Mouse (Mus musculus): ENCODE results near the gene Irf2. TPM values are rescaled to one million over a fixed set of nuclear protein-coding genes. Genes with fewer than 3 reads are reported as not detected.

The Irf2 gene
- polyA plus RNA-seq, 1 experiment from 2014 or later, result 29.0 TPM

GRCm38 (mm10) chr8:46799212-46799611 is 59.7 kb downstream of the Irf2 start:
- H3K4me1 ChIP-seq (ENCODE audit: control insufficient read depth, insufficient read depth, low read length), result peaks cover 6% of the 10 kb centered on the region
- no peaks in the 10 kb centered on the region; the same call in 1 of the 2 replicates for H3K36me3 ChIP-seq (ENCODE audit: control insufficient read depth, insufficient read depth, low read length)
- no peak overlapping the region for H3K4me2 ChIP-seq (ENCODE audit: low read depth, low read length)
- H3K27me3 ChIP-seq (replicated peaks; ENCODE audit: control insufficient read depth, insufficient read depth, low read length), result no peaks in the 10 kb centered on the region
- ATAC-seq, result peak; percentile 32; the same call in 1 of the 2 replicates
- peak overlapping the region; percentile 67 for H3K27ac ChIP-seq (ENCODE audit: low read length)
- 66% methylated on average over 5 of the region's 5 CpGs for WGBS
- H3K9ac ChIP-seq (ENCODE audit: low read depth, low read length), result no peak overlapping the region
- no peak overlapping the region for H3K4me3 ChIP-seq (ENCODE audit: low read length)
- no peaks in the 10 kb centered on the region for H3K9me3 ChIP-seq (ENCODE audit: control insufficient read depth, low read length)

GRCm38 (mm10) chr8:46799706-46800105 is 60.2 kb downstream of the Irf2 start:
- WGBS, result 33% methylated on average over 2 of the region's 2 CpGs
- H3K4me2 ChIP-seq (ENCODE audit: low read depth, low read length), result no peak overlapping the region
- no peaks in the 10 kb centered on the region; the same call in 1 of the 2 replicates for H3K36me3 ChIP-seq (ENCODE audit: control insufficient read depth, insufficient read depth, low read length)
- no peak overlapping the region for H3K27ac ChIP-seq (ENCODE audit: low read length)
- H3K4me1 ChIP-seq (ENCODE audit: control insufficient read depth, insufficient read depth, low read length), result peaks cover 6% of the 10 kb centered on the region
- no peak overlapping the region for H3K9ac ChIP-seq (ENCODE audit: low read depth, low read length)
- no peak overlapping the region for H3K4me3 ChIP-seq (ENCODE audit: low read length)
- H3K27me3 ChIP-seq (replicated peaks; ENCODE audit: control insufficient read depth, insufficient read depth, low read length), result no peaks in the 10 kb centered on the region
- no peaks in the 10 kb centered on the region for H3K9me3 ChIP-seq (ENCODE audit: control insufficient read depth, low read length)
- peak; percentile 94 for ATAC-seq

- no peaks in the 10 kb centered on the region for H3K27me3 ChIP-seq (replicated peaks; ENCODE audit: control insufficient read depth, insufficient read depth, low read length)
- H3K36me3 ChIP-seq (ENCODE audit: control insufficient read depth, insufficient read depth, low read length), result peaks cover 3% of the 10 kb centered on the region
- no peak overlapping the region for H3K4me3 ChIP-seq (ENCODE audit: low read length)
- no peak overlapping the region for H3K9ac ChIP-seq (ENCODE audit: low read depth, low read length)
- 0 out of 2 replicates have a peak, but pooled peaks have one; percentile 15 for ATAC-seq
- WGBS, result 50% methylated on average over 1 of the region's 1 CpGs
- no peak overlapping the region for H3K4me2 ChIP-seq (ENCODE audit: low read depth, low read length)
- peaks cover 6% of the 10 kb centered on the region for H3K4me1 ChIP-seq (ENCODE audit: control insufficient read depth, insufficient read depth, low read length)
- no peaks in the 10 kb centered on the region for H3K9me3 ChIP-seq (ENCODE audit: control insufficient read depth, low read length)
- no peak overlapping the region for H3K27ac ChIP-seq (ENCODE audit: low read length)
These were observed 61.7 kb downstream of the Irf2 start for GRCm38 (mm10) chr8:46801153-46801684.

GRCm38 (mm10) chr8:46802009-46802408 is 62.5 kb downstream of the Irf2 start:
- peaks cover 6% of the 10 kb centered on the region for H3K4me1 ChIP-seq (ENCODE audit: control insufficient read depth, insufficient read depth, low read length)
- H3K27me3 ChIP-seq (replicated peaks; ENCODE audit: control insufficient read depth, insufficient read depth, low read length), result no peaks in the 10 kb centered on the region
- 0 out of 2 replicates have a peak overlapping the region, but pooled peaks have one; percentile 14 for H3K27ac ChIP-seq (ENCODE audit: low read length)
- H3K9ac ChIP-seq (ENCODE audit: low read depth, low read length), result no peak overlapping the region
- H3K36me3 ChIP-seq (ENCODE audit: control insufficient read depth, insufficient read depth, low read length), result peaks cover 10% of the 10 kb centered on the region
- no peaks in the 10 kb centered on the region for H3K9me3 ChIP-seq (ENCODE audit: control insufficient read depth, low read length)
- H3K4me3 ChIP-seq (ENCODE audit: low read length), result no peak overlapping the region
- WGBS, result 80% methylated on average over 2 of the region's 2 CpGs
- no peak for ATAC-seq
- H3K4me2 ChIP-seq (ENCODE audit: low read depth, low read length), result no peak overlapping the region

- Histone ChIP-seq H3K36me3 (ENCODE audit: control insufficient read depth, insufficient read depth, low read length) (peaks cover 24% of the 10 kb centered on the region), H3K4me1 (ENCODE audit: control insufficient read depth, insufficient read depth, low read length) (peaks cover 3% of the 10 kb centered on the region), H3K9ac (ENCODE audit: low read depth, low read length) (no peak overlapping the region), H3K27me3 (replicated peaks; ENCODE audit: control insufficient read depth, insufficient read depth, low read length) (no peaks in the 10 kb centered on the region), H3K4me2 (ENCODE audit: low read depth, low read length) (no peak overlapping the region), H3K9me3 (ENCODE audit: control insufficient read depth, low read length) (no peaks in the 10 kb centered on the region), H3K4me3 (ENCODE audit: low read length) (no peak overlapping the region), H3K27ac (ENCODE audit: low read length) (no peak overlapping the region)
- no peak for ATAC-seq
- WGBS, result 89% methylated on average over 5 of the region's 5 CpGs
These were observed 65.2 kb downstream of the Irf2 start for GRCm38 (mm10) chr8:46804721-46805120.

GRCm38 (mm10) chr8:46811021-46811622 is 71.6 kb downstream of the Irf2 start:
- peaks cover 26% of the 10 kb centered on the region for H3K36me3 ChIP-seq (ENCODE audit: control insufficient read depth, insufficient read depth, low read length)
- peak; percentile 96 for ATAC-seq
- no peaks in the 10 kb centered on the region for H3K27me3 ChIP-seq (replicated peaks; ENCODE audit: control insufficient read depth, insufficient read depth, low read length)
- H3K4me1 ChIP-seq (ENCODE audit: control insufficient read depth, insufficient read depth, low read length), result no peaks in the 10 kb centered on the region
- H3K9me3 ChIP-seq (ENCODE audit: control insufficient read depth, low read length), result no peaks in the 10 kb centered on the region
- H3K27ac ChIP-seq (ENCODE audit: low read length), result peak overlapping the region; percentile 69
- no peak overlapping the region for H3K9ac ChIP-seq (ENCODE audit: low read depth, low read length)
- no peak overlapping the region for H3K4me3 ChIP-seq (ENCODE audit: low read length)
- H3K4me2 ChIP-seq (ENCODE audit: low read depth, low read length), result no peak overlapping the region
- 70% methylated on average over 11 of the region's 11 CpGs for WGBS

GRCm38 (mm10) chr8:46811944-46812343 is 72.4 kb downstream of the Irf2 start:
- no peaks in the 10 kb centered on the region for H3K4me1 ChIP-seq (ENCODE audit: control insufficient read depth, insufficient read depth, low read length)
- no peak for ATAC-seq
- WGBS, result 89% methylated on average over 2 of the region's 2 CpGs
- peaks cover 19% of the 10 kb centered on the region for H3K36me3 ChIP-seq (ENCODE audit: control insufficient read depth, insufficient read depth, low read length)
- no peak overlapping the region for H3K9ac ChIP-seq (ENCODE audit: low read depth, low read length)
- no peaks in the 10 kb centered on the region for H3K9me3 ChIP-seq (ENCODE audit: control insufficient read depth, low read length)
- no peak overlapping the region for H3K4me2 ChIP-seq (ENCODE audit: low read depth, low read length)
- H3K27ac ChIP-seq (ENCODE audit: low read length), result peak overlapping the region; percentile 47; the same call in 1 of the 2 replicates
- H3K4me3 ChIP-seq (ENCODE audit: low read length), result no peak overlapping the region
- H3K27me3 ChIP-seq (replicated peaks; ENCODE audit: control insufficient read depth, insufficient read depth, low read length), result no peaks in the 10 kb centered on the region

GRCm38 (mm10) chr8:46812966-46813365 is 73.4 kb downstream of the Irf2 start:
- Histone ChIP-seq H3K27me3 (replicated peaks; ENCODE audit: control insufficient read depth, insufficient read depth, low read length) (no peaks in the 10 kb centered on the region), H3K9me3 (ENCODE audit: control insufficient read depth, low read length) (no peaks in the 10 kb centered on the region), H3K9ac (ENCODE audit: low read depth, low read length) (no peak overlapping the region), H3K4me3 (ENCODE audit: low read length) (no peak overlapping the region), H3K4me1 (ENCODE audit: control insufficient read depth, insufficient read depth, low read length) (no peaks in the 10 kb centered on the region), H3K36me3 (ENCODE audit: control insufficient read depth, insufficient read depth, low read length) (peaks cover 9% of the 10 kb centered on the region), H3K4me2 (ENCODE audit: low read depth, low read length) (no peak overlapping the region), H3K27ac (ENCODE audit: low read length) (no peak overlapping the region)
- WGBS, result 93% methylated on average over 4 of the region's 4 CpGs
- ATAC-seq, result no peak

- no peak; the same call in 1 of the 2 replicates for ATAC-seq
- WGBS, result 66% methylated on average over 14 of the region's 14 CpGs
- Histone ChIP-seq H3K9ac (ENCODE audit: low read depth, low read length) (no peak overlapping the region), H3K9me3 (ENCODE audit: control insufficient read depth, low read length) (no peaks in the 10 kb centered on the region), H3K4me2 (ENCODE audit: low read depth, low read length) (no peak overlapping the region), H3K4me1 (ENCODE audit: control insufficient read depth, insufficient read depth, low read length) (peaks cover 2% of the 10 kb centered on the region; the same call in 1 of the 2 replicates), H3K36me3 (ENCODE audit: control insufficient read depth, insufficient read depth, low read length) (peaks cover 8% of the 10 kb centered on the region; the same call in 1 of the 2 replicates), H3K4me3 (ENCODE audit: low read length) (no peak overlapping the region), H3K27me3 (replicated peaks; ENCODE audit: control insufficient read depth, insufficient read depth, low read length) (no peaks in the 10 kb centered on the region), H3K27ac (ENCODE audit: low read length) (no peak overlapping the region)
These were observed 78.8 kb downstream of the Irf2 start for GRCm38 (mm10) chr8:46818106-46818989.

All from intestine, embryonic 16.5 days (tissue).